Mouse (Mus musculus) limb, embryonic 10.5 days (tissue): ENCODE measurements around the gene Prkar1a. TPM values are rescaled to one million over a fixed set of nuclear protein-coding genes. Genes with fewer than 3 reads are reported as not detected.

Experiments
- DNase-seq: peaks from one replicate; pipeline ENCODE4 v3.0.0-alpha.2; 2017; ENCODE audit warnings: low spot score
- H3K27ac ChIP-seq: fragments of 300-500 bp; sonication (generic); 2 replicates; pipeline ENCODE4 v1.5.1; 2016; ENCODE audit warnings: mild to moderate bottlenecking
- H3K27me3 ChIP-seq: fragments of 300-500 bp; sonication (generic); 2 replicates; pipeline ENCODE4 v1.6.1; 2016; ENCODE audit warnings: low read depth, mild to moderate bottlenecking; ENCODE audit not compliant: poor library complexity, severe bottlenecking
- H3K36me3 ChIP-seq: fragments of 300-500 bp; sonication (generic); 2 replicates; pipeline ENCODE4 v1.6.1; 2016; ENCODE audit warnings: mild to moderate bottlenecking, moderate library complexity
- H3K4me1 ChIP-seq: fragments of 300-500 bp; sonication (generic); 2 replicates; pipeline ENCODE4 v1.6.1; 2016
- H3K4me3 ChIP-seq: fragments of 300-500 bp; sonication (generic); 2 replicates; pipeline ENCODE4 v1.5.1; 2016; ENCODE audit warnings: mild to moderate bottlenecking, moderate library complexity
- H3K9me3 ChIP-seq: fragments of 300-500 bp; sonication (generic); replicated peaks from 2 replicates; pipeline ENCODE4 v1.6.1; 2016; ENCODE audit warnings: mild to moderate bottlenecking
- WGBS: fragments of 180-500 bp; shearing (Covaris S2); methylation state at CpG from one replicate; pipeline ENCODE4 v1.1.7; 2016; 5-methylcytosine and 5-hydroxymethylcytosine counted together
- polyA plus RNA-seq: library from polyadenylated mRNA; unstranded; fragments of >200 nt; fragmentation: Nextera tagmentation; extraction: Ambion mirVana; gene quantifications from 2 replicates; pipeline ENCODE4 v1.2.1, GENCODE M21; 2016

The Prkar1a gene
- polyA plus RNA-seq, 1 experiment from 2014 or later = 338 TPM

GRCm38 (mm10) chr11:109706055-109706412 is 56.8 kb downstream of the Prkar1a start:
- WGBS = 80% methylated on average over 9 of the region's 9 CpGs
- DNase-seq = no peak

GRCm38 (mm10) chr11:109706586-109706985 is 57.4 kb downstream of the Prkar1a start:
- H3K9me3 ChIP-seq = no peaks in the 10 kb centered on the region
- 87% methylated on average over 4 of the region's 4 CpGs for WGBS
- H3K36me3 ChIP-seq = no peaks in the 10 kb centered on the region
- no peak for DNase-seq
- no peaks in the 10 kb centered on the region for H3K27me3 ChIP-seq
- H3K4me3 ChIP-seq = no peak overlapping the region
- no peaks in the 10 kb centered on the region for H3K4me1 ChIP-seq
- H3K27ac ChIP-seq = no peak overlapping the region

More at GRCm38 (mm10) chr11:109706055-109706412, 56.8 kb downstream of the Prkar1a start:
- Histone ChIP-seq H3K27me3 (no peaks in the 10 kb centered on the region), H3K9me3 (no peaks in the 10 kb centered on the region), H3K4me1 (no peaks in the 10 kb centered on the region), H3K4me3 (no peak overlapping the region), H3K36me3 (no peaks in the 10 kb centered on the region), H3K27ac (no peak overlapping the region)

- Histone ChIP-seq H3K4me3 (no peak overlapping the region), H3K36me3 (no peaks in the 10 kb centered on the region), H3K9me3 (no peaks in the 10 kb centered on the region), H3K27ac (no peak overlapping the region), H3K4me1 (no peaks in the 10 kb centered on the region), H3K27me3 (no peaks in the 10 kb centered on the region)
- no peak for DNase-seq
- WGBS = 79% methylated on average over 3 of the region's 3 CpGs
Measured at GRCm38 (mm10) chr11:109707442-109707841, 58.2 kb downstream of the Prkar1a start.

- no peak overlapping the region for H3K4me3 ChIP-seq
- no peak overlapping the region for H3K27ac ChIP-seq
- H3K9me3 ChIP-seq = no peaks in the 10 kb centered on the region
- DNase-seq = no peak
- 92% methylated on average over 4 of the region's 4 CpGs for WGBS
- H3K4me1 ChIP-seq = peaks cover 5% of the 10 kb centered on the region; the same call in 1 of the 2 replicates
- no peaks in the 10 kb centered on the region for H3K36me3 ChIP-seq
- H3K27me3 ChIP-seq = no peaks in the 10 kb centered on the region
Measured at GRCm38 (mm10) chr11:109708786-109709185, 59.6 kb downstream of the Prkar1a start.

GRCm38 (mm10) chr11:109709501-109709900 is 60.3 kb downstream of the Prkar1a start:
- WGBS = 82% methylated on average over 5 of the region's 5 CpGs

GRCm38 (mm10) chr11:109714341-109715247 is 65.4 kb downstream of the Prkar1a start:
- H3K27ac ChIP-seq = peak overlapping the region; percentile 61
- no peak for DNase-seq

More at GRCm38 (mm10) chr11:109709501-109709900, 60.3 kb downstream of the Prkar1a start:
- no peak for DNase-seq
- no peak overlapping the region for H3K27ac ChIP-seq
- H3K4me1 ChIP-seq = peaks cover 12% of the 10 kb centered on the region
- no peaks in the 10 kb centered on the region for H3K36me3 ChIP-seq
- H3K4me3 ChIP-seq = no peak overlapping the region
- no peaks in the 10 kb centered on the region for H3K27me3 ChIP-seq
- H3K9me3 ChIP-seq = no peaks in the 10 kb centered on the region

DNA sequence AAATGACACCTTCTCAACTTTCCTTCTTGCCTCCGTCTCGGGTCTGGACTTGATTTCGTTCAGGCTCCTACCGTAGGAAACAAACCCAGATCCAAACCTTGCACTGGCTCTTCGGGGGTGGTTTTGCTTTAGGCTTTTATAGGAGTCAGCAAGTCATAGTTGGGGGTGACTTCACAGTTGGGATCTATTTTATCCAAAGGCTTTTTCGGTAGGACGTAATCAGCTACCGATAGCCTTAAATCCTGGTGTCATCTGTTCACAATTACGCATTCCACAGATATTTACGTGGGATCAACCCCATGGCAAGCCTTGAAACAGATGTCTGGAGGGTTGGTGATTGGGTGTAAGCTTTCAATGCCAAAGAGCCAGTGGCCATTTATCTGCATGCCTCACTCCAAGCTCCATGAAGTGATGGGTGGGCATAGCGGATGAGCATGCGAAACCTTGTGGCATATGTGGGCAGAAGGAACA is 66.1 kb downstream of the Prkar1a start:
- peaks cover 10% of the 10 kb centered on the region; the same call in 1 of the 2 replicates for H3K27me3 ChIP-seq
- peak overlapping the region; percentile 61; the same call in 1 of the 2 replicates for H3K27ac ChIP-seq
- no peaks in the 10 kb centered on the region for H3K9me3 ChIP-seq
- H3K4me3 ChIP-seq = no peak overlapping the region
- H3K36me3 ChIP-seq = no peaks in the 10 kb centered on the region
- DNase-seq = peak; percentile 47
- H3K4me1 ChIP-seq = peaks cover 58% of the 10 kb centered on the region
- WGBS = 52% methylated on average over 12 of the region's 12 CpGs

More at GRCm38 (mm10) chr11:109714341-109715247, 65.4 kb downstream of the Prkar1a start:
- H3K9me3 ChIP-seq = no peaks in the 10 kb centered on the region
- WGBS = 75% methylated on average over 17 of the region's 17 CpGs
- peaks cover 52% of the 10 kb centered on the region for H3K4me1 ChIP-seq
- no peak overlapping the region for H3K4me3 ChIP-seq
- H3K27me3 ChIP-seq = 0 out of 2 replicates have a peak, but pooled peaks cover 4% of the 10 kb centered on the region
- no peaks in the 10 kb centered on the region for H3K36me3 ChIP-seq

DNA sequence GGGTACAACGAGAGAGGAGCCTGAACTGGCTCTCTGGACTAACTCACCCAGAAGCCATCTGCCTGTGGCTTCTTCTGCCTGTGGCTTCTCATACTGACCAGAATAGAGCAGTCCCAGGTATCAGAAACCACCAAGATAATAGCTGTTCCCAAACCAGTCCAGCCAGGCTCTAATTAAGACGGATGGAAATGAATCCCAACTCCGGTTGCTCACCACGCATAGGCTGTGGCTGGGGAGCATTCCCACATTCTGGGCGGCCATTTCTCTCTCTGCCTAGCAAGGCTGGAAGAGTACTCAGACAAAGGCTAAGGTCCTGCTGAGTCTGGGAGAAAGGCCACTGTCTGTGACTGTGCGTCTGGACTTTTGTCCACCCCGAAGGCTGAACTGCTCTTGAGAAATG is 67.8 kb downstream of the Prkar1a start:
- Histone ChIP-seq H3K27me3 (peaks cover 26% of the 10 kb centered on the region), H3K4me3 (no peak overlapping the region), H3K27ac (no peak overlapping the region), H3K9me3 (no peaks in the 10 kb centered on the region), H3K4me1 (peaks cover 74% of the 10 kb centered on the region), H3K36me3 (no peaks in the 10 kb centered on the region)
- no peak for DNase-seq
- WGBS = 58% methylated on average over 7 of the region's 7 CpGs

- no peak for DNase-seq
- WGBS = 94% methylated on average over 5 of the region's 5 CpGs
- H3K9me3 ChIP-seq = no peaks in the 10 kb centered on the region
- no peak overlapping the region for H3K27ac ChIP-seq
- H3K36me3 ChIP-seq = no peaks in the 10 kb centered on the region
- peaks cover 31% of the 10 kb centered on the region for H3K27me3 ChIP-seq
- peaks cover 79% of the 10 kb centered on the region for H3K4me1 ChIP-seq
- no peak overlapping the region for H3K4me3 ChIP-seq
Measured at GRCm38 (mm10) chr11:109717448-109717847, 68.2 kb downstream of the Prkar1a start.

DNA sequence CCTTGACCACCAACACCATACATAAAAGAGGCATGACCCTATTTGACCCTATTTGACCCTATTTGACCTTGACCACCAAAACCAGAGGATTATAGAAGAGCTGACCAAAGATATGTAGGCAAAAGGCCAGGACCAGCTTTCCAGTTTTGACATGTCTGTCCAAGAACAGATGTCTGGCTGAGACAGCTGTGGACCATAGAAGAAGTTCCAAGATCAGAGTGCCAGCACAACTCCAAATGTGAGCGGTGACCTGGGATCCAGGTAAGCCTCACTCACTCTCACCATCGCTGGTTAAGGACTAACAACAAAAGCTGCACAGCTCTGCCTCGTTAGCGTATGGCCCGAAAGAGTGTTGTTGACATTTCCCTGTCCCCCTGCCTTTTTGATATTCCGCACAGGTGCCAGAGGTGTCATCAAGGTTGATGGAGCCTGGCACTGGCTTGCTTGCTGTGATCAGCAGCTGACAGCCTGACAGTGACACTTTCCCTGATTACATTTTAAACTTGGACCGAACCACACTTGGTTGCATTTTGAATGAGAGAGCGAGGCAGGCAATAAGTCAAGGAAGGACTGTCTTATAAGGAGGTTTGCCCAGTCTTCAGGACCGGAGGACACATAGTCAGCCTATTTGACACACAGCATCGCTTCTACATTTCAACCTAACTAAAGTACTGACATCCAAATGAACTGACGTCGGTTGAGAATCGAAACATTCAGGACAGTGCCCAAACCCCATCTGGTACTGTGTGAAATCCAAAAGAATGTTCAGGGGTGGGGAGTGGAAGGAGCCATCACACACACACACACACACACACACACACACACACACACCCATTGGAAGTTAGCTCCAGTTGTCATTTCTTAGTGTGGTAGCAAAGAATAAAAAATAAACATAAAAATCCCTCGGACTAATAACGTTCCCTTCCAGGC is 69.0 kb downstream of the Prkar1a start:
- H3K4me1 ChIP-seq = peaks cover 84% of the 10 kb centered on the region
- H3K4me3 ChIP-seq = no peak overlapping the region
- 83% methylated on average over 15 of the region's 15 CpGs for WGBS
- peaks cover 37% of the 10 kb centered on the region for H3K27me3 ChIP-seq
- no peaks in the 10 kb centered on the region for H3K36me3 ChIP-seq
- no peaks in the 10 kb centered on the region for H3K9me3 ChIP-seq
- no peak for DNase-seq
- no peak overlapping the region for H3K27ac ChIP-seq
